ENCODE assay signal across 12 mouse cellular contexts in genomic region chr8:71692509-71692908, GRCm38 (mm10). TPM values are rescaled to one million over a fixed set of nuclear protein-coding genes. Genes with fewer than 3 reads are reported as not detected.
A peak's percentile ranks its signal among the peaks of the same experiment; 100 is the strongest.
DNase-seq lines count a peak whose midpoint lies in the region; ATAC-seq and TF ChIP-seq lines count a peak whose summit lies in the region.
"Had no signal": no experiment of that assay in that cellular context is flagged by ENCODE, and none has a peak within 500 bp of the region (broad histone marks: within the 10 kb centered on the region; RNA-seq: fewer than 3 reads in every experiment).

No protein-coding gene starts in this region.

- H3K9me3 ChIP-seq in forebrain, embryonic 13.5 days (replicated peaks) = no peaks in the 10 kb centered on the region
- H3K9me3 ChIP-seq in liver, postnatal 0 days (ENCODE audit: low read length) = no peaks in the 10 kb centered on the region
- H3K9me3 ChIP-seq: liver, embryonic 13.5 days; neural tube, embryonic 12.5 days had no signal

- H3K27me3 ChIP-seq in forebrain, embryonic 13.5 days = peaks cover 96% of the 10 kb centered on the region
- H3K27me3 ChIP-seq in liver, postnatal 0 days (ENCODE audit: insufficient read depth, low read length) = peaks cover 75% of the 10 kb centered on the region

- H3K4me2 ChIP-seq in forebrain, embryonic 13.5 days = 0 out of 2 replicates have a peak overlapping the region, but pooled peaks have one; percentile 16
- H3K4me2 ChIP-seq in liver, postnatal 0 days (ENCODE audit: low read depth, low read length) = no peak overlapping the region
- H3K4me2 ChIP-seq: liver, embryonic 13.5 days had no signal

- H3K4me1 ChIP-seq in forebrain, embryonic 13.5 days = peaks cover 12% of the 10 kb centered on the region
- 0 out of 2 replicates have a peak, but pooled peaks cover 8% of the 10 kb centered on the region for H3K4me1 ChIP-seq in liver, postnatal 0 days (ENCODE audit: insufficient read depth)

- H3K36me3 ChIP-seq in forebrain, embryonic 13.5 days (ENCODE audit: poor library complexity, severe bottlenecking) = no peaks in the 10 kb centered on the region
- H3K36me3 ChIP-seq in liver, postnatal 0 days (replicated peaks; ENCODE audit: insufficient read depth, low read length) = no peaks in the 10 kb centered on the region
- H3K36me3 ChIP-seq: liver, embryonic 13.5 days; neural tube, embryonic 12.5 days had no signal

- peak; percentile 26 for ATAC-seq in forebrain, embryonic 13.5 days
- ATAC-seq in megakaryocyte progenitor cell, adult 5-6 weeks (replicated peaks; ENCODE audit: poor library complexity) = peak; percentile 51
- no peak for ATAC-seq in liver, postnatal 0 days

- 2% methylated on average over 30 of the region's 30 CpGs for WGBS in forebrain, embryonic 13.5 days
- 8% methylated on average over 30 of the region's 30 CpGs for WGBS in liver, postnatal 0 days (ENCODE audit: insufficient replicate concordance)

- TF ChIP-seq EP300 in liver, postnatal 0 days (IDR thresholded peaks at IDR 0.05; ENCODE audit: low read depth) = no peak

- peak overlapping the region; percentile 40; the same call in 1 of the 2 replicates for H3K4me3 ChIP-seq in layer of hippocampus, adult 2 months
- peak overlapping the region; percentile 10; the same call in 1 of the 2 replicates for H3K4me3 ChIP-seq in forebrain, embryonic 13.5 days
- no peak overlapping the region for H3K4me3 ChIP-seq in liver, postnatal 0 days (ENCODE audit: low read depth, low read length)
- H3K4me3 ChIP-seq: liver, embryonic 13.5 days had no signal

- TF ChIP-seq CTCF in layer of hippocampus, adult 2 months (conservative IDR thresholded peaks at IDR 0.05) = no peak
- no peak for TF ChIP-seq CTCF in liver, postnatal 0 days (IDR thresholded peaks at IDR 0.05; ENCODE audit: low read depth)

- no peak overlapping the region for H3K9ac ChIP-seq in forebrain, embryonic 13.5 days
- no peak overlapping the region for H3K9ac ChIP-seq in liver, postnatal 0 days (replicated peaks)
- H3K9ac ChIP-seq: liver, embryonic 13.5 days; neural tube, embryonic 12.5 days had no signal

- no peak overlapping the region for H3K27ac ChIP-seq in layer of hippocampus, adult 2 months
- H3K27ac ChIP-seq in forebrain, embryonic 13.5 days = no peak overlapping the region
- H3K27ac ChIP-seq in liver, postnatal 0 days (ENCODE audit: low read depth) = no peak overlapping the region
- H3K27ac ChIP-seq: liver, embryonic 13.5 days; neural tube, embryonic 12.5 days had no signal

- DNase-seq in layer of hippocampus, adult 2 months (ENCODE audit: low spot score in 2 of 2) = no peak
- DNase-seq in layer of hippocampus, adult 9-10 months (ENCODE audit: low spot score) = no peak
- peak; percentile 66 for DNase-seq in thymus, postnatal 14 days
- DNase-seq in adrenal gland, postnatal 4 days (ENCODE audit: low spot score in 2 of 2) = no peak
- DNase-seq in liver, postnatal 0 days = no peak
- no peak for DNase-seq in adrenal gland, adult 2 months
- DNase-seq: kidney, postnatal 10 days; liver, embryonic 13.5 days had no signal

RNA-seq across cellular contexts. Expression of gene Insl3, which starts 3.5 kb away (rescaled TPM):
- 1 to 10 TPM in 1 of 2 experiments, not detected in 1; 2.1 TPM for total RNA-seq in layer of hippocampus, adult 2 months (2021)
- 0.47 TPM in 1 of 2 replicates, not detected in the other for polyA plus RNA-seq in forebrain, embryonic 13.5 days (2015; fragmentation: Nextera tagmentation; extraction: Ambion mirVana)
- 7.1 and 7.2 TPM in 2 replicates for total RNA-seq in megakaryocyte progenitor cell, adult 5-6 weeks (2015)
- total RNA-seq in megakaryocyte progenitor cell, adult 5-6 weeks (2017) = 1.2 and 1.8 TPM in 2 replicates
- 1 to 10 TPM; 6.8 to 8.5 TPM for total RNA-seq in adrenal gland, postnatal 4 days (2021)
- polyA plus RNA-seq in liver, postnatal 0 days (2015; fragmentation: Nextera tagmentation; extraction: Ambion mirVana) = 1.3 and 2.8 TPM in 2 replicates
- total RNA-seq in adrenal gland, adult 2 months (2021) = 1 to 10 TPM; 7.1 to 7.5 TPM
- polyA plus RNA-seq in adrenal gland, adult 2 months (2012; rRNA removed) = 39.2 and 39.3 TPM in 2 replicates
- polyA plus RNA-seq: neural tube, embryonic 12.5 days had no signal

RNA-seq across cellular contexts. Expression of gene B3gnt3, which starts 9.1 kb away (rescaled TPM):
- under 1 TPM; 0.72 to 0.81 TPM for total RNA-seq in layer of hippocampus, adult 2 months (2021)
- polyA plus RNA-seq in forebrain, embryonic 13.5 days (2015; fragmentation: Nextera tagmentation; extraction: Ambion mirVana) = 0.33 and 0.44 TPM in 2 replicates
- total RNA-seq in megakaryocyte progenitor cell, adult 5-6 weeks (2015) = 0.15 and 0.54 TPM in 2 replicates
- total RNA-seq in megakaryocyte progenitor cell, adult 5-6 weeks (2017) = 0.12 and 0.34 TPM in 2 replicates
- 1 to 10 TPM; 4.4 to 5.0 TPM for total RNA-seq in adrenal gland, postnatal 4 days (2021)
- 3.0 TPM in 2 replicates for polyA plus RNA-seq in liver, postnatal 0 days (2015; fragmentation: Nextera tagmentation; extraction: Ambion mirVana)
- total RNA-seq in adrenal gland, adult 2 months (2021) = 1 to 10 TPM; 4.4 to 5.7 TPM
- 14.4 and 17.5 TPM in 2 replicates for polyA plus RNA-seq in adrenal gland, adult 2 months (2012; rRNA removed)

RNA-seq across cellular contexts. Expression of gene Jak3, which starts 16.4 kb away (rescaled TPM):
- 1 to 10 TPM; 5.3 TPM for total RNA-seq in layer of hippocampus, adult 2 months (2021)
- 1.6 and 1.7 TPM in 2 replicates for polyA plus RNA-seq in forebrain, embryonic 13.5 days (2015; fragmentation: Nextera tagmentation; extraction: Ambion mirVana)
- total RNA-seq in megakaryocyte progenitor cell, adult 5-6 weeks (2015) = 9.3 and 11.8 TPM in 2 replicates
- total RNA-seq in megakaryocyte progenitor cell, adult 5-6 weeks (2017) = 7.7 and 9.9 TPM in 2 replicates
- 10 to 100 TPM; 17.7 to 19.3 TPM for total RNA-seq in adrenal gland, postnatal 4 days (2021)
- 4.3 and 4.6 TPM in 2 replicates for polyA plus RNA-seq in liver, postnatal 0 days (2015; fragmentation: Nextera tagmentation; extraction: Ambion mirVana)
- 10 to 100 TPM in 1 of 2 experiments, 1 to 10 TPM in 1; 9.4 to 19.0 TPM for total RNA-seq in adrenal gland, adult 2 months (2021)
- polyA plus RNA-seq in adrenal gland, adult 2 months (2012; rRNA removed) = 32.3 and 44.2 TPM in 2 replicates

RNA-seq across cellular contexts. Expression of gene Unc13a, which starts 21.0 kb away (rescaled TPM):
- total RNA-seq in layer of hippocampus, adult 2 months (2021) = 100 to 1,000 TPM; 263 to 264 TPM
- 13.0 and 15.8 TPM in 2 replicates for polyA plus RNA-seq in forebrain, embryonic 13.5 days (2015; fragmentation: Nextera tagmentation; extraction: Ambion mirVana)
- total RNA-seq in megakaryocyte progenitor cell, adult 5-6 weeks (2015) = 0.64 and 1.8 TPM in 2 replicates
- total RNA-seq in megakaryocyte progenitor cell, adult 5-6 weeks (2017) = 0.79 and 0.98 TPM in 2 replicates
- total RNA-seq in adrenal gland, postnatal 4 days (2021) = 10 to 100 TPM; 11.7 to 12.9 TPM
- polyA plus RNA-seq in liver, postnatal 0 days (2015; fragmentation: Nextera tagmentation; extraction: Ambion mirVana) = 0.25 and 0.36 TPM in 2 replicates
- 10 to 100 TPM in 1 of 2 experiments, 1 to 10 TPM in 1; 6.0 to 10.5 TPM for total RNA-seq in adrenal gland, adult 2 months (2021)
- polyA plus RNA-seq in adrenal gland, adult 2 months (2012; rRNA removed) = 4.4 and 6.3 TPM in 2 replicates
- total RNA-seq: gastrocnemius, adult 18-20 months had no signal

RNA-seq across cellular contexts. Expression of gene Fcho1, which starts 33.0 kb away (rescaled TPM):
- 100 to 1,000 TPM; 101 to 112 TPM for total RNA-seq in layer of hippocampus, adult 2 months (2021)
- 39.6 and 47.2 TPM in 2 replicates for polyA plus RNA-seq in forebrain, embryonic 13.5 days (2015; fragmentation: Nextera tagmentation; extraction: Ambion mirVana)
- 49.8 and 51.5 TPM in 2 replicates for total RNA-seq in megakaryocyte progenitor cell, adult 5-6 weeks (2015)
- 83.6 and 91.1 TPM in 2 replicates for total RNA-seq in megakaryocyte progenitor cell, adult 5-6 weeks (2017)
- 1 to 10 TPM; 8.4 to 9.8 TPM for total RNA-seq in adrenal gland, postnatal 4 days (2021)
- polyA plus RNA-seq in liver, postnatal 0 days (2015; fragmentation: Nextera tagmentation; extraction: Ambion mirVana) = 15.3 and 16.7 TPM in 2 replicates
- total RNA-seq in adrenal gland, adult 2 months (2021) = 1 to 10 TPM; 1.8 to 2.7 TPM
- polyA plus RNA-seq in adrenal gland, adult 2 months (2012; rRNA removed) = 8.2 and 10.6 TPM in 2 replicates
- total RNA-seq: gastrocnemius, adult 18-20 months had no signal
